Mouse (Mus musculus): ENCODE measurements around the gene Zdhhc19. TPM values are rescaled to one million over a fixed set of nuclear protein-coding genes. Genes with fewer than 3 reads are reported as not detected.

Zdhhc19 gene
- not detected in 2 replicates for polyA plus RNA-seq (2012; ENCODE audit: insufficient read depth, insufficient read length, missing spikeins)

GRCm38 (mm10) chr16:32495965-32496364, at the start of gene Zdhhc19:
Gene Zdhhc19, plus strand, starts transcription at chr16:32496265.
- H3K4me3 ChIP-seq (ENCODE audit: insufficient read depth, low read depth, low read length): no peak within 1 kb of the TSS
- H3K4me1 ChIP-seq (ENCODE audit: control insufficient read depth, insufficient read depth, insufficient read length, low read length): no peaks in the 10 kb centered on the region
- H3K27ac ChIP-seq (replicated peaks; ENCODE audit: low read depth, low read length): no peak within 1 kb of the TSS

GRCm38 (mm10) chr16:32446563-32447138, 49.4 kb upstream of the Zdhhc19 start:
- Histone ChIP-seq H3K4me3 (ENCODE audit: insufficient read depth, low read depth, low read length) (no peak overlapping the region), H3K4me1 (ENCODE audit: control insufficient read depth, insufficient read depth, insufficient read length, low read length) (peaks cover 8% of the 10 kb centered on the region; the same call in 1 of the 2 replicates), H3K27ac (replicated peaks; ENCODE audit: low read depth, low read length) (no peak overlapping the region)

- Histone ChIP-seq H3K27ac (replicated peaks; ENCODE audit: low read depth, low read length) (no peak overlapping the region), H3K4me1 (ENCODE audit: control insufficient read depth, insufficient read depth, insufficient read length, low read length) (peaks cover 8% of the 10 kb centered on the region; the same call in 1 of the 2 replicates), H3K4me3 (ENCODE audit: insufficient read depth, low read depth, low read length) (no peak overlapping the region)
These were observed 46.4 kb upstream of the Zdhhc19 start for GRCm38 (mm10) chr16:32449665-32450064.

- Histone ChIP-seq H3K4me1 (ENCODE audit: control insufficient read depth, insufficient read depth, insufficient read length, low read length) (peaks cover 8% of the 10 kb centered on the region; the same call in 1 of the 2 replicates), H3K4me3 (ENCODE audit: insufficient read depth, low read depth, low read length) (no peak overlapping the region), H3K27ac (replicated peaks; ENCODE audit: low read depth, low read length) (no peak overlapping the region)
These were observed 45.9 kb upstream of the Zdhhc19 start for GRCm38 (mm10) chr16:32450133-32450532.

GRCm38 (mm10) chr16:32453102-32453501, 43.0 kb upstream of the Zdhhc19 start:
- Histone ChIP-seq H3K4me3 (ENCODE audit: insufficient read depth, low read depth, low read length) (no peak overlapping the region), H3K4me1 (ENCODE audit: control insufficient read depth, insufficient read depth, insufficient read length, low read length) (0 out of 2 replicates have a peak, but pooled peaks cover 2% of the 10 kb centered on the region), H3K27ac (replicated peaks; ENCODE audit: low read depth, low read length) (no peak overlapping the region)

- no peak overlapping the region for H3K27ac ChIP-seq (replicated peaks; ENCODE audit: low read depth, low read length)
- H3K4me3 ChIP-seq (ENCODE audit: insufficient read depth, low read depth, low read length): no peak overlapping the region
- 0 out of 2 replicates have a peak, but pooled peaks cover 2% of the 10 kb centered on the region for H3K4me1 ChIP-seq (ENCODE audit: control insufficient read depth, insufficient read depth, insufficient read length, low read length)
These were observed 41.4 kb upstream of the Zdhhc19 start for GRCm38 (mm10) chr16:32454646-32455045.

GRCm38 (mm10) chr16:32456086-32456485, 40.0 kb upstream of the Zdhhc19 start:
- no peak overlapping the region for H3K4me3 ChIP-seq (ENCODE audit: insufficient read depth, low read depth, low read length)
- H3K27ac ChIP-seq (replicated peaks; ENCODE audit: low read depth, low read length): no peak overlapping the region
- H3K4me1 ChIP-seq (ENCODE audit: control insufficient read depth, insufficient read depth, insufficient read length, low read length): no peaks in the 10 kb centered on the region

GRCm38 (mm10) chr16:32456761-32457160, 39.3 kb upstream of the Zdhhc19 start:
- Histone ChIP-seq H3K4me3 (ENCODE audit: insufficient read depth, low read depth, low read length) (no peak overlapping the region), H3K4me1 (ENCODE audit: control insufficient read depth, insufficient read depth, insufficient read length, low read length) (no peaks in the 10 kb centered on the region), H3K27ac (replicated peaks; ENCODE audit: low read depth, low read length) (no peak overlapping the region)

GRCm38 (mm10) chr16:32457589-32458386, 38.3 kb upstream of the Zdhhc19 start:
- Histone ChIP-seq H3K4me3 (ENCODE audit: insufficient read depth, low read depth, low read length) (no peak overlapping the region), H3K27ac (replicated peaks; ENCODE audit: low read depth, low read length) (no peak overlapping the region), H3K4me1 (ENCODE audit: control insufficient read depth, insufficient read depth, insufficient read length, low read length) (no peaks in the 10 kb centered on the region)

GRCm38 (mm10) chr16:32460518-32460917, 35.5 kb upstream of the Zdhhc19 start:
- Histone ChIP-seq H3K4me1 (ENCODE audit: control insufficient read depth, insufficient read depth, insufficient read length, low read length) (no peaks in the 10 kb centered on the region), H3K27ac (replicated peaks; ENCODE audit: low read depth, low read length) (no peak overlapping the region), H3K4me3 (ENCODE audit: insufficient read depth, low read depth, low read length) (no peak overlapping the region)

- no peak overlapping the region for H3K27ac ChIP-seq (replicated peaks; ENCODE audit: low read depth, low read length)
These were observed 34.4 kb upstream of the Zdhhc19 start for GRCm38 (mm10) chr16:32461713-32462112.

GRCm38 (mm10) chr16:32462950-32463349, 33.1 kb upstream of the Zdhhc19 start:
- Histone ChIP-seq H3K27ac (replicated peaks; ENCODE audit: low read depth, low read length) (no peak overlapping the region), H3K4me3 (ENCODE audit: insufficient read depth, low read depth, low read length) (no peak overlapping the region), H3K4me1 (ENCODE audit: control insufficient read depth, insufficient read depth, insufficient read length, low read length) (no peaks in the 10 kb centered on the region)

More at GRCm38 (mm10) chr16:32461713-32462112, 34.4 kb upstream of the Zdhhc19 start:
- Histone ChIP-seq H3K4me3 (ENCODE audit: insufficient read depth, low read depth, low read length) (no peak overlapping the region), H3K4me1 (ENCODE audit: control insufficient read depth, insufficient read depth, insufficient read length, low read length) (no peaks in the 10 kb centered on the region)

- Histone ChIP-seq H3K27ac (replicated peaks; ENCODE audit: low read depth, low read length) (no peak overlapping the region), H3K4me1 (ENCODE audit: control insufficient read depth, insufficient read depth, insufficient read length, low read length) (no peaks in the 10 kb centered on the region), H3K4me3 (ENCODE audit: insufficient read depth, low read depth, low read length) (no peak overlapping the region)
These were observed 32.6 kb upstream of the Zdhhc19 start for GRCm38 (mm10) chr16:32463426-32463825.

GRCm38 (mm10) chr16:32464908-32465307, 31.2 kb upstream of the Zdhhc19 start:
- no peak overlapping the region for H3K4me3 ChIP-seq (ENCODE audit: insufficient read depth, low read depth, low read length)

GRCm38 (mm10) chr16:32468488-32468887, 27.6 kb upstream of the Zdhhc19 start:
- H3K27ac ChIP-seq (replicated peaks; ENCODE audit: low read depth, low read length): no peak overlapping the region
- no peak overlapping the region for H3K4me3 ChIP-seq (ENCODE audit: insufficient read depth, low read depth, low read length)
- H3K4me1 ChIP-seq (ENCODE audit: control insufficient read depth, insufficient read depth, insufficient read length, low read length): no peaks in the 10 kb centered on the region

More at GRCm38 (mm10) chr16:32464908-32465307, 31.2 kb upstream of the Zdhhc19 start:
- H3K27ac ChIP-seq (replicated peaks; ENCODE audit: low read depth, low read length): no peak overlapping the region
- no peaks in the 10 kb centered on the region for H3K4me1 ChIP-seq (ENCODE audit: control insufficient read depth, insufficient read depth, insufficient read length, low read length)
